Mouse (Mus musculus) gastrocnemius, adult 2 months (tissue): Measurements from ENCODE around the gene Sdk1. TPM values are rescaled to one million over a fixed set of nuclear protein-coding genes. Genes with fewer than 3 reads are reported as not detected.

ENCODE experiments used
- DNase-seq: peaks from one replicate; pipeline ENCODE4 v3.0.0; 2022
- H3K27ac ChIP-seq: fragments of 200-600 bp; 2 replicates; pipeline ENCODE4 v1.8.1; 2022; ENCODE audit warnings: mild to moderate bottlenecking
- H3K4me3 ChIP-seq: fragments of 200-600 bp; 2 replicates; pipeline ENCODE4 v1.8.1; 2022; ENCODE audit warnings: mild to moderate bottlenecking, moderate library complexity
- CTCF ChIP-seq: fragments of 200-600 bp; IDR thresholded peaks from 2 replicates; pipeline ENCODE4 v1.8.1; 2022; ENCODE audit warnings: antibody characterized with exemption, mild to moderate bottlenecking, moderate library complexity
- intact Hi-C: fragments of 180-260 bp; cut with DNase I; formaldehyde crosslinking; loops from one replicate; pipeline ENCODE4 v1.15.1; 2025
- total RNA-seq, 2 experiments: library from RNA; stranded (reverse); gene quantifications; 2 replicates each; pipeline ENCODE4 v1.2.3; 2021

Sdk1 gene
- total RNA-seq, 2 experiments from 2014 or later: 0.82 to 1.5 TPM

- DNase-seq: no peak
- intact Hi-C loops: no loop called here
- TF ChIP-seq CTCF: no peak
- H3K4me3 ChIP-seq: no peak overlapping the region
- H3K27ac ChIP-seq: no peak overlapping the region
Measured at GRCm38 (mm10) chr5:141553444-141553843, 312.2 kb downstream of the Sdk1 start.

- DNase-seq: no peak
- no peak for TF ChIP-seq CTCF
- Histone ChIP-seq H3K4me3 (no peak overlapping the region), H3K27ac (no peak overlapping the region)
- intact Hi-C loops: no loop called here
Measured at GRCm38 (mm10) chr5:141558731-141559130, 317.4 kb downstream of the Sdk1 start.

- H3K4me3 ChIP-seq: no peak overlapping the region
- TF ChIP-seq CTCF: no peak
- no peak overlapping the region for H3K27ac ChIP-seq
- DNase-seq: no peak
- intact Hi-C loops: no loop called here
Measured at GRCm38 (mm10) chr5:141560325-141560724, 319.0 kb downstream of the Sdk1 start.

GRCm38 (mm10) chr5:141561989-141562560 lies 320.8 kb downstream of the Sdk1 start:
- intact Hi-C loops: no loop called here
- no peak overlapping the region for H3K4me3 ChIP-seq
- no peak overlapping the region for H3K27ac ChIP-seq
- DNase-seq: no peak
- no peak for TF ChIP-seq CTCF

GRCm38 (mm10) chr5:141564197-141564596 lies 322.9 kb downstream of the Sdk1 start:
- intact Hi-C loops: no loop called here
- Histone ChIP-seq H3K4me3 (no peak overlapping the region), H3K27ac (no peak overlapping the region)
- peak; percentile 16; the same call in 1 of the 2 replicates for TF ChIP-seq CTCF
- no peak for DNase-seq

- intact Hi-C loops: no loop called here
Measured at GRCm38 (mm10) chr5:141568106-141568505, 326.8 kb downstream of the Sdk1 start.

GRCm38 (mm10) chr5:141570442-141570841 lies 329.2 kb downstream of the Sdk1 start:
- H3K27ac ChIP-seq: no peak overlapping the region

More at GRCm38 (mm10) chr5:141568106-141568505, 326.8 kb downstream of the Sdk1 start:
- no peak overlapping the region for H3K4me3 ChIP-seq
- TF ChIP-seq CTCF: no peak
- DNase-seq: no peak
- H3K27ac ChIP-seq: no peak overlapping the region

GRCm38 (mm10) chr5:141574263-141574662 lies 333.0 kb downstream of the Sdk1 start:
- no peak for TF ChIP-seq CTCF
- intact Hi-C loops: no loop called here
- H3K4me3 ChIP-seq: no peak overlapping the region
- no peak overlapping the region for H3K27ac ChIP-seq
- peak; percentile 53 for DNase-seq

More at GRCm38 (mm10) chr5:141570442-141570841, 329.2 kb downstream of the Sdk1 start:
- no peak overlapping the region for H3K4me3 ChIP-seq
- no peak for TF ChIP-seq CTCF
- no peak for DNase-seq
- intact Hi-C loops: no loop called here

- DNase-seq: no peak
- no peak for TF ChIP-seq CTCF
- Histone ChIP-seq H3K4me3 (no peak overlapping the region), H3K27ac (no peak overlapping the region)
- intact Hi-C loops: no loop called here
Measured at GRCm38 (mm10) chr5:141591246-141591645, 350.0 kb downstream of the Sdk1 start.

- intact Hi-C loops: no loop called here
- TF ChIP-seq CTCF: no peak
- no peak for DNase-seq
- H3K27ac ChIP-seq: no peak overlapping the region
- no peak overlapping the region for H3K4me3 ChIP-seq
Measured at GRCm38 (mm10) chr5:141612721-141613120, 371.4 kb downstream of the Sdk1 start.

- no peak for TF ChIP-seq CTCF
- H3K4me3 ChIP-seq: no peak overlapping the region
- no peak overlapping the region for H3K27ac ChIP-seq
- no peak for DNase-seq
- intact Hi-C loops: no loop called here
Measured at GRCm38 (mm10) chr5:141615763-141616162, 374.5 kb downstream of the Sdk1 start.

GRCm38 (mm10) chr5:141617660-141618059 lies 376.4 kb downstream of the Sdk1 start:
- no peak for TF ChIP-seq CTCF
- Histone ChIP-seq H3K27ac (no peak overlapping the region), H3K4me3 (no peak overlapping the region)
- intact Hi-C loops: no loop called here
- DNase-seq: no peak

- intact Hi-C loops: no loop called here
- TF ChIP-seq CTCF: no peak
- DNase-seq: no peak
- H3K4me3 ChIP-seq: no peak overlapping the region
- H3K27ac ChIP-seq: no peak overlapping the region
Measured at GRCm38 (mm10) chr5:141625401-141625800, 384.1 kb downstream of the Sdk1 start.

GRCm38 (mm10) chr5:141631641-141632040 lies 390.4 kb downstream of the Sdk1 start:
- intact Hi-C loops: no loop called here
- Histone ChIP-seq H3K27ac (no peak overlapping the region), H3K4me3 (no peak overlapping the region)
- TF ChIP-seq CTCF: no peak
- DNase-seq: no peak
